Mouse (Mus musculus) urinary bladder, postnatal 4 days (tissue): ENCODE results near the gene Mettl13.

ENCODE experiments used
- DNase-seq, 2 experiments: peaks; one replicate each; pipeline ENCODE4 v3.0.0; 2021 to 2022; ENCODE audit warnings: low spot score in 2 of 2

Mettl13 gene

GRCm38 (mm10) chr1:162532330-162532729, 16.0 kb downstream of the Mettl13 start:
- no peak for DNase-seq

- DNase-seq = no peak
Observed at GRCm38 (mm10) chr1:162531584-162531983, 16.8 kb downstream of the Mettl13 start.

- no peak for DNase-seq
Observed at GRCm38 (mm10) chr1:162530666-162531065, 17.7 kb downstream of the Mettl13 start.

- no peak for DNase-seq
Observed at GRCm38 (mm10) chr1:162529651-162530050, 18.7 kb downstream of the Mettl13 start.

GRCm38 (mm10) chr1:162515116-162515515, 33.2 kb downstream of the Mettl13 start:
- DNase-seq = no peak

- no peak for DNase-seq
Observed at GRCm38 (mm10) chr1:162510013-162510356, 38.4 kb downstream of the Mettl13 start.

GRCm38 (mm10) chr1:162509329-162510012, 38.9 kb downstream of the Mettl13 start:
- DNase-seq = no peak

GRCm38 (mm10) chr1:162508211-162509005, 39.9 kb downstream of the Mettl13 start:
- DNase-seq = no peak

GRCm38 (mm10) chr1:162506516-162506915, 41.8 kb downstream of the Mettl13 start:
- DNase-seq = no peak

- DNase-seq = no peak
Observed at GRCm38 (mm10) chr1:162505649-162506048, 42.7 kb downstream of the Mettl13 start.
